ENCODE assay signal across 1 mouse cellular context in the genomic region with DNA sequence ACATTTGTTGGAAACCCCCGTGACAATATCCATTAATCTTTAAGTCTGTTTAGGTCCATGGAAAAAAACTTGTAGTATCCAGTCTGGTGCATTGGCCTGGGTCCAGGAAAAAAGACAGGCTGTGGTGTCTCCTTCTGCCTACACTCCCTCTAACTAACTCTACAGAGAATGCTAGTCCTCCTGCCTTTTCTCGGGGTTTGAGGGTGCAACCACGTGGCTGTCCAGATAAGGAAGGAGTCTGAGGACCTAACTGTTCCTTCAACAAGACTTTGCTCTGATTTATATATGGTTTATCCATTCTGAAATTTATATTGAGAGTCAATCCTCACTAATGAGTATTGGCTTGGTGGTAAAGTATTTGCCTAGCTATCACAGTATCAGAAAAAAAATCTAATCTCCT.
TF ChIP-seq lines count a peak whose summit lies in the region.

No protein-coding gene starts in this region.

TF ChIP-seq in MEL, 35 proteins besides CTCF, POLR2A, EP300 and RAD21:
- peak; percentile 71 for TF ChIP-seq MYC (IDR thresholded peaks at IDR 0.05; ENCODE audit: low read depth, low read length)
- no peak for TF ChIP-seq HCFC1 (IDR thresholded peaks at IDR 0.05; ENCODE audit: low read depth, low read length)
- no peak for TF ChIP-seq MEF2A (IDR thresholded peaks at IDR 0.05; ENCODE audit: extremely low read depth, insufficient replicate concordance, low read depth, low read length, poor library complexity, severe bottlenecking)
- TF ChIP-seq USF1 (IDR thresholded peaks at IDR 0.05; ENCODE audit: low read depth, low read length): peak; percentile 73
- peak; percentile 34; the same call in 1 of the 2 replicates for TF ChIP-seq TAL1 (IDR thresholded peaks at IDR 0.05; ENCODE audit: low read length)
- no peak for TF ChIP-seq RCOR1 (IDR thresholded peaks at IDR 0.05; ENCODE audit: low read depth, low read length)
- no peak for TF ChIP-seq MAZ (IDR thresholded peaks at IDR 0.05; ENCODE audit: low read depth, low read length)
- no peak for TF ChIP-seq TBP (IDR thresholded peaks at IDR 0.05; ENCODE audit: low read depth, low read length)
- TF ChIP-seq MAX (IDR thresholded peaks at IDR 0.05; ENCODE audit: low read length): peak; percentile 80
- no peak for TF ChIP-seq ZC3H11A (IDR thresholded peaks at IDR 0.05; ENCODE audit: low read depth, low read length)
- peak; percentile 58 for TF ChIP-seq GATA1 (IDR thresholded peaks at IDR 0.05; ENCODE audit: low read depth, low read length)
